Mouse (Mus musculus): ENCODE measurements around the gene Abca3. TPM values are rescaled to one million over a fixed set of nuclear protein-coding genes. Genes with fewer than 3 reads are reported as not detected.

Abca3 gene
- polyA plus RNA-seq (2017; shearing (Covaris generic)), result 10 to 100 TPM; 17.8 to 31.2 (median 26.3) TPM

DNA sequence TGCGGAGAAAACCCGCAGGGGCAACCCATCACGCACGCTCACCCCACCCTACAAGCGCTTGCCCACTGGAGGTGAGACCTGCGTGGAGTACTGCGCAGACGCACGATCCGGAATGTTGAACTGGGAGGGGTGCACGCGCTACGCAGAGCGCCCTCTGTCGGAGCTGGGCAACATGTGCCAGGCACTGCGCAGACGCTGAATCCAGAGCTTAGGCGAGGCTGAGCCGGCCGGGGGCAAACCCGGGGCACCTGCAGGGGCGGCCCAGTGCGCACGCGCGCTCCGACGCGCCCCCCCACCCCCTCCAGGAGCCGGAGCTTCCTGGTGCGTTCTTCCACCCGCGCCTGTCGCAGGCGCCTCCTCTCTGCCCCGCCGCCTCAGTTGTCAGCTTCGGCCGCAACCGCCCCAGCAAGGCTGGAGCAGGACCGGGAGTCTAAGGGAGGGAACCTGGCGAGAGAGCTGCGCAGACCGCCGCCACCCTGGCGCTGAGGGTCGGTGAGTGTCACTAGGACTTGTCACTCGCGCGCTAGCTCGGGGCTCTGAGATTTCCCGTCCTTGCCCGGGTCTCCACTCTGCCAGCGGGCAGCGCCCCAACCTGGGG is at the start of gene Abca3:
TSS of gene Abca3 (plus strand) at position 191 of the 598 bp plus-strand sequence.
- peak; percentile 94 for ATAC-seq

- ATAC-seq, result no peak
These were observed 44.2 kb upstream of the Abca3 start for GRCm38 (mm10) chr17:24307500-24307899.

DNA sequence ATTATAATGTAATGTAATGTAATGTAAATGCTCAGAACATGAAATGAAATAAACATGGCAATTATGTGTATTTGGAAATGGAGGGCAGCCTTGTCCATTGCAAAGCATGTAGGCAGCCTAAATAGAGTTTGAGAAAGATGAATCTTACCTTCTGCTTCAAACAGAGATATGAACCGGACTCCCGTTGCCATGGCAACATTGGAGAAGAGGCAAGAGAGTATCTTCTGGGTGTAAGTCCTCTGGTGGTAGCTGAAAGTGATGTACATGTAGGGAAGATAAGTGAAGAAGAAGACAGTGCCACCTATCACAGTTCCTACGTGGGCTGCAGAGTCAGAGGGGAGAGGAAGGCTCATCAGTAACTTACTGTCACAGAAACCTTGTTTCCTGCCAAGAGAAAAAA is 30.9 kb upstream of the Abca3 start:
- no peak for ATAC-seq

DNA sequence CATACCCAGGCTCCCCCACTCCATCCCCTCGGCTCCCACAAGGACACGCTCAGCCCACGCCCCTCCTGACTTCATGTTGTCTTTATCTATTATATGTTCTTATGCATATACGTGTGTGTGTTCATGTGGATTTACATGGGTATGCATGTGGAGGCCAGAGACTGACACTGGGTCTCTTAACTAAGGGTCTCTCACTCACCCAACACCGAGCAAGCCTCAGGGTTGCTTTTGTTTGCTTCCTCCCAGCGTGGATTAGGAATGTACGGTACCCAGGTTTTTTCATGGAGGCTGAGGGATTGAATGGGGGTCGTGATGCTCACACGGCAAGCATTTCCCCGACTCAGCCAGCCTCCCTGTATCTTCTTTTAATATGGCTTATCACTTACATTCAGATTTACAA is 26.7 kb upstream of the Abca3 start:
- ATAC-seq, result no peak

DNA sequence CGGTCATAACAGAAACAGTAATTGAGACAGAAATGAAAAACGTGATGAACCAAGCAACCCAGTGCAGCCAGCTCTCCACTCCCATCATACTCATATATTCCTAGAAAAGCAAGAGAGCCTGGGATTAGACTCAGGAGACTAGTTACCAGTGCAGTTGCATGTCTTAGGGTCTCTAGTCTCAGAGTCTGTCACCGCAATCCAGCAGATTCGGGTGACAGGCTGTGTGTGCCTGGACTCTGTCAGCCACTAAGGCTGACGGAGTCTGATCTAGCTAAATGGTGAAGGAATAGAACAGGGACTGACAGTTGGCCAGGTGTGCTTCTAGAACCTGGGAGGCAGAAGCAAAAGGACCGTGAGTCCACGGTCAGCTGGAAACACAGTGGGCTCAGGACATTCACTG is 24.1 kb upstream of the Abca3 start:
- ATAC-seq, result no peak

DNA sequence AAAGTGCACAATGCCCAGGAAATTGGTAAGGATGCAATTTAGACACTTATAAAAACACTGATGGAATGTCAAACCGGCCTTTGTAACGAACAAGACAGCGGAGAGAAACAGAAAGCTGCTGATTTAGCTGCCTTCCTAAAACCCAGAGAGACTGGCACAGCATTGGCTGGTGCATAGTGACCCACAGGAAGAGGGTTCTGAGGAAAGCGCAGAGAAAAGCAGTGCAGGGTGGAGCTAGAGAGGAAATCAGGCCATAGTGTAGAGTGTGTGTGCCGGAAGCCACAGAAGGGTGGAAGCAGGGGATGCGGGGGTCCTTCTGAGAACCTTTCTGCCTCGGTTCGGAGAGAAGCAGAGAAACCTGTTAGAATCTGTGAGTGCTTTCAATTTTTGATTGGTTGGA is 7.1 kb upstream of the Abca3 start:
- ATAC-seq, result peak; percentile 63

- peak; percentile 19 for ATAC-seq
These were observed 4.9 kb upstream of the Abca3 start for GRCm38 (mm10) chr17:24346831-24347230.

DNA sequence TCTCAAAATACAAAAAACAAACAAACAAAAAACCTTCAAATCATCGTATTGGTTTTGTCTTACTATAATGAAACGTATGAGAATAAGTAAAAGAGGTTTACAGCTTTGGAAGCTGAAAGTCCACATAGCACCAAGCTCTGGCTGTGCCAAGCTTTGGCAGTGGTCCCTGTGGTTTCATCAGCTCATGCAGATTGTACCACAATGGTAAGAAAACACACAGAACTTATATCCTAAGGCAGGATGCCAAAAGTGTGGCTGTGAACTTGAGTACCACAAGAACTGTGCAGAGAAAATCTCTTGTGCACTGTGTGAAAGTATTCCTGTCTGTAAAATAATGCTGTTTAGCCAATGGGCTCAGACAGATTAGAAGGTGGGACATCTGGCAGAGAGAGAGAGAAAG is 2.6 kb upstream of the Abca3 start:
- no peak for ATAC-seq

GRCm38 (mm10) chr17:24350926-24351759 is 607 bp upstream of the Abca3 start, which contains the start of gene Abca17:
TSS of gene Abca17 (minus strand) at chr17:24351068.
- peak; percentile 16 for ATAC-seq

GRCm38 (mm10) chr17:24352370-24353194 is 832 bp downstream of the Abca3 start:
- no peak for ATAC-seq

GRCm38 (mm10) chr17:24353960-24354359 is 2.2 kb downstream of the Abca3 start:
- ATAC-seq, result no peak

- no peak for ATAC-seq
These were observed 3.5 kb downstream of the Abca3 start for GRCm38 (mm10) chr17:24355284-24355683.

GRCm38 (mm10) chr17:24359006-24359405 is 7.3 kb downstream of the Abca3 start:
- no peak for ATAC-seq

GRCm38 (mm10) chr17:24359903-24360302 is 8.2 kb downstream of the Abca3 start:
- no peak for ATAC-seq

- no peak for ATAC-seq
These were observed 9.1 kb downstream of the Abca3 start for GRCm38 (mm10) chr17:24360841-24361240.

DNA sequence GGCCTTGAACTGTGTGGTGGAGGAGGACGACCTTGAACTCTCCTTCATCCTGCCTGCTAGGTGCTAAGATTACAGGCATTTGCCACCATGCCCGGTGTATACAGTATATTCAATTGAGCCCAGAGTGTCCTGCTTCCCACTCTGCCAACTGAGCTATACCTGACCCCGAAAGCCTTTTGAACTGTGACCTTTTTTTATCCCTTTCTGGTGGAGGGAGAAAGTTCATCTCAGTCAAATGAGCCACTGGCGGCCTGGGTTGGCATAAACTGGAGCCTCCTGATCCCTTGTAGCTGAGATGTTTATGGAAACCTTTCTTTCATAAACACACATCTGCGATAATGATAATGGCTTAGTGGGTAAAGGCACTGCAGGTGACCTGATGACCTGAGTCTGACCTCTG is 9.5 kb downstream of the Abca3 start:
- no peak for ATAC-seq

DNA sequence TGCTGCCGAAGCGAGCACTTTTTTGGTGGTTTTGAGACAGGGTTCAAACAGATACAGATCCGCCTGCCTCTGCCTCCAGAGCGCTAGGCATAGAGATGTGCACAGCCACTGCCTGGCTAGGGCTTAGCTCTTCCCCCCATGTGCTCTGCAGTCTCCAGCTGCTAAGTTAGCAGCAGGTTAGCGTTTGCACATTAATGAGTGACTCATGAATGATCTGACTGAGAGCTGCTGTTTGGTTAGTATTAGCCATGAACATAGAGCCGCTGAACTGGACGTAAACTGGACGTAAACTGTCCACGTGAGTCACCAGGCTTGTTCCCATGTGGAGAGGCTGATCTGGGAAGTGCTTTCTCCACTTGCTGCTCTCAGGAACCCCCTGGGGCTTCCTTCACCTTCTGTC is 10.8 kb downstream of the Abca3 start:
- no peak for ATAC-seq

DNA sequence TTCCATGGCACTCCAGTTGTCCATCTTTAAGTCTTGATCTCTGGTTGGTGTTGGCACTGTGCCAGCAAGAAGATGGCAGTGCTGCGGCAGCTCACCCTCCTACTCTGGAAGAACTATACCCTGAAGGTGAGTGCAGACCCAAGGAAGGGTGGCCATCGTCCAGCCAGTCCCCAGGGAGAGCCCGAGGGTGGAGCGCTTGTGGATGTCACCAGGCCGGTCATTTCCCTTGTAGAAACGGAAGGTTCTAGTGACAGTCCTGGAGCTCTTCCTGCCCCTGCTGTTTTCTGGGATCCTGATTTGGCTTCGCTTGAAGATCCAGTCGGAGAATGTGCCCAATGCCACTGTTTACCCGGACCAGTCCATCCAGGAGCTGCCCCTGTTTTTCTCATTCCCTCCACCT is 12.7 kb downstream of the Abca3 start:
- no peak for ATAC-seq

- no peak for ATAC-seq
These were observed 14.1 kb downstream of the Abca3 start for GRCm38 (mm10) chr17:24365863-24366262.

DNA sequence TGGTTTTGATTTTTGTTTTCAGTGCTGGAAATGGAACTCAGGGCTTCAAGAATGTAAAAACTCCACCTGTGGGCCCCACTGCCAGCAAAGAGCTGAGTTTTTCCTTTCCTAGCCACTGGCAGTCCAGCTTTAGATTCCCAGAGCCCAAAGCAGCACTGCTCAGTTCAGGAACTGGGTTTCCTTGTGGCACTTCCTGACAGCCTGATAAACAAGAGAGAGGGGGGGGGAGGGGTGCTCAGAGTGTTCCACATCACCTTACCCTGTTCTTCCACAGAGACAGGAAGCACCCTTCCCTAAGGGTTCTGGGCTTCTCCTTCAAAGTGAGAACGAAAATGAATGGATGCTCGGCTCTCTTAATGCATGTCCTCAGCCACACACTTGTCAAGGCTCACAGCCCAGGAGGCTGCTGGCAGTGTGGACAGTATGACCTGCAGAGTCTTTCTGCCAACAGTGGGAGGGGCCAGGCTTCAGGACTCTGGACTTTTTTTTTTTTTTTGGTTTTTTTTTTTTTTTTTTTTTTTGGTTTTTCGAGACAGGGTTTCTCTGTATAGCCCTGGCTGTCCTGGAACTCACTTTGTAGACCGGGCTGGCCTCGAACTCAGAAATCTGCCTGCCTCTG is 23.5 kb downstream of the Abca3 start:
- ATAC-seq, result no peak

- ATAC-seq, result no peak
These were observed 24.1 kb downstream of the Abca3 start for GRCm38 (mm10) chr17:24375886-24376285.

- no peak for ATAC-seq
These were observed 26.7 kb downstream of the Abca3 start for GRCm38 (mm10) chr17:24378496-24378895.

- ATAC-seq, result no peak
These were observed 32.0 kb downstream of the Abca3 start for GRCm38 (mm10) chr17:24383789-24384188.

Measured in inflammation-experienced regulatory T-cells, adult 6 months (primary cell).